In genomic region chr5:139792966-139793337, GRCm38 (mm10) we compare ENCODE assay signal across 10 mouse cellular contexts. TPM values are rescaled to one million over a fixed set of nuclear protein-coding genes. Genes with fewer than 3 reads are reported as not detected.
A peak's percentile ranks its signal among the peaks of the same experiment; 100 is the strongest.
DNase-seq lines count a peak whose midpoint lies in the region; ATAC-seq and TF ChIP-seq lines count a peak whose summit lies in the region.
"Had no signal": no experiment of that assay in that cellular context is flagged by ENCODE, and none has a peak within 500 bp of the region (broad histone marks: within the 10 kb centered on the region; RNA-seq: fewer than 3 reads in every experiment).

No protein-coding gene starts in this region.

- WGBS in intestine, embryonic 14.5 days: 28% methylated on average over 3 of the region's 3 CpGs
- 54% methylated on average over 3 of the region's 3 CpGs for WGBS in neural tube, embryonic 15.5 days

- DNase-seq in gastrocnemius, adult 2 months: peak; percentile 61
- DNase-seq in gastrocnemius, postnatal 10 days: no peak
- no peak for DNase-seq in intestine, embryonic 14.5 days (ENCODE audit: low spot score)
- no peak for DNase-seq in left cerebral cortex, adult 11 months (ENCODE audit: low spot score)
- no peak for DNase-seq in layer of hippocampus, adult 18-20 months (ENCODE audit: low spot score in 2 of 2)
- DNase-seq: right cerebral cortex, postnatal 14 days had no signal

- intact Hi-C loops in gastrocnemius, adult 2 months (cut with DNase I): no loop called here

- no peak for TF ChIP-seq CTCF in gastrocnemius, adult 2 months (IDR thresholded peaks at IDR 0.05)

- H3K4me3 ChIP-seq in gastrocnemius, adult 2 months: peak overlapping the region; percentile 91
- H3K4me3 ChIP-seq in megakaryocyte, embryonic 14.5 days (replicated peaks): peak overlapping the region; percentile 99
- H3K4me3 ChIP-seq in intestine, embryonic 14.5 days (ENCODE audit: low read depth, low read length): peak overlapping the region; percentile 68
- H3K4me3 ChIP-seq in neural tube, embryonic 15.5 days (replicated peaks): no peak overlapping the region

- no peak overlapping the region for H3K9ac ChIP-seq in intestine, embryonic 14.5 days (ENCODE audit: low read length)
- no peak overlapping the region for H3K9ac ChIP-seq in neural tube, embryonic 15.5 days (replicated peaks)

- no peaks in the 10 kb centered on the region for H3K9me3 ChIP-seq in megakaryocyte, embryonic 14.5 days
- H3K9me3 ChIP-seq in intestine, embryonic 14.5 days (ENCODE audit: control insufficient read depth, low read length): no peaks in the 10 kb centered on the region
- H3K9me3 ChIP-seq in neural tube, embryonic 15.5 days (replicated peaks): no peaks in the 10 kb centered on the region

- no peak for ATAC-seq in megakaryocyte, adult 5-6 weeks (ENCODE audit: poor library complexity, severe bottlenecking)
- no peak for ATAC-seq in intestine, embryonic 14.5 days (replicated peaks; ENCODE audit: low FRiP score, low TSS enrichment, low read depth)
- no peak for ATAC-seq in neural tube, embryonic 15.5 days (ENCODE audit: low FRiP score)

- H3K4me1 ChIP-seq in megakaryocyte, embryonic 14.5 days: peaks cover 85% of the 10 kb centered on the region
- H3K4me1 ChIP-seq in intestine, embryonic 14.5 days (replicated peaks; ENCODE audit: control insufficient read depth, insufficient read depth, low read length): peaks cover 54% of the 10 kb centered on the region
- H3K4me1 ChIP-seq in neural tube, embryonic 15.5 days: peaks cover 53% of the 10 kb centered on the region

- H3K27ac ChIP-seq in gastrocnemius, adult 2 months: peak overlapping the region; percentile 100
- peak overlapping the region; percentile 66 for H3K27ac ChIP-seq in intestine, embryonic 14.5 days (ENCODE audit: low read depth)
- no peak overlapping the region; the same call in 1 of the 2 replicates for H3K27ac ChIP-seq in neural tube, embryonic 15.5 days (replicated peaks)

- peaks cover 53% of the 10 kb centered on the region for H3K36me3 ChIP-seq in megakaryocyte, embryonic 14.5 days (replicated peaks; ENCODE audit: low read length)
- H3K36me3 ChIP-seq in intestine, embryonic 14.5 days (ENCODE audit: control insufficient read depth, insufficient read depth, low read length): no peaks in the 10 kb centered on the region
- H3K36me3 ChIP-seq in neural tube, embryonic 15.5 days: no peaks in the 10 kb centered on the region

- no peaks in the 10 kb centered on the region for H3K27me3 ChIP-seq in megakaryocyte, embryonic 14.5 days (replicated peaks)
- no peaks in the 10 kb centered on the region for H3K27me3 ChIP-seq in intestine, embryonic 14.5 days (replicated peaks; ENCODE audit: control insufficient read depth, insufficient read depth, low read length)
- no peaks in the 10 kb centered on the region for H3K27me3 ChIP-seq in neural tube, embryonic 15.5 days (replicated peaks)

- peak overlapping the region; percentile 93 for H3K4me2 ChIP-seq in intestine, embryonic 14.5 days (ENCODE audit: low read length)
- peak overlapping the region; percentile 100 for H3K4me2 ChIP-seq in neural tube, embryonic 15.5 days

RNA-seq across cellular contexts. Expression of gene Mafk, which starts 1.6 kb away (rescaled TPM):
- 10 to 100 TPM; 14.9 to 23.8 TPM for total RNA-seq in gastrocnemius, adult 2 months (2021)
- 1 to 10 TPM; 8.8 to 9.6 TPM for total RNA-seq in gastrocnemius, postnatal 10 days (2021)
- 26.5 and 40.1 TPM in 2 replicates for polyA plus RNA-seq in megakaryocyte, embryonic 14.5 days (2012; ENCODE audit: insufficient read depth, low replicate concordance)
- 9.7 and 10.1 TPM in 2 replicates for total RNA-seq in megakaryocyte, adult 5-6 weeks (2015)
- 18.2 and 20.9 TPM in 2 replicates for total RNA-seq in megakaryocyte, adult 5-6 weeks (2017)
- 9.4 and 11.2 TPM in 2 replicates for polyA plus RNA-seq in intestine, embryonic 14.5 days (2014; fragmentation: Nextera tagmentation; extraction: Ambion mirVana)
- 10.8 and 14.2 TPM in 2 replicates for polyA plus RNA-seq in neural tube, embryonic 15.5 days (2015; fragmentation: Nextera tagmentation; extraction: Ambion mirVana)
- 10 to 100 TPM; 10.3 to 13.0 TPM for total RNA-seq in layer of hippocampus, adult 18-20 months (2021)

RNA-seq across cellular contexts. Expression of gene Ints1, which starts 17.5 kb away (rescaled TPM):
- 10 to 100 TPM; 32.8 to 40.4 TPM for total RNA-seq in gastrocnemius, adult 2 months (2021)
- total RNA-seq in gastrocnemius, postnatal 10 days (2021): 10 to 100 TPM; 36.4 to 36.7 TPM
- polyA plus RNA-seq in megakaryocyte, embryonic 14.5 days (2012; ENCODE audit: insufficient read depth, low replicate concordance): 42.9 and 56.6 TPM in 2 replicates
- 25.5 and 41.7 TPM in 2 replicates for total RNA-seq in megakaryocyte, adult 5-6 weeks (2015)
- 15.9 and 31.2 TPM in 2 replicates for total RNA-seq in megakaryocyte, adult 5-6 weeks (2017)
- polyA plus RNA-seq in intestine, embryonic 14.5 days (2014; fragmentation: Nextera tagmentation; extraction: Ambion mirVana): 36.5 and 42.5 TPM in 2 replicates
- 25.6 and 29.0 TPM in 2 replicates for polyA plus RNA-seq in neural tube, embryonic 15.5 days (2015; fragmentation: Nextera tagmentation; extraction: Ambion mirVana)
- total RNA-seq in layer of hippocampus, adult 18-20 months (2021): 10 to 100 TPM; 79.0 to 89.5 TPM

RNA-seq across cellular contexts. Expression of gene Tmem184a, which starts 26.8 kb away (rescaled TPM):
- under 1 TPM; 0.87 to 0.95 TPM for total RNA-seq in gastrocnemius, adult 2 months (2021)
- total RNA-seq in gastrocnemius, postnatal 10 days (2021): under 1 TPM; 0.32 to 0.52 TPM
- polyA plus RNA-seq in megakaryocyte, embryonic 14.5 days (2012; ENCODE audit: insufficient read depth, low replicate concordance): 4.6 and 27.1 TPM in 2 replicates
- not detected in 2 replicates for total RNA-seq in megakaryocyte, adult 5-6 weeks (2015)
- not detected in 2 replicates for total RNA-seq in megakaryocyte, adult 5-6 weeks (2017)
- 12.5 and 15.1 TPM in 2 replicates for polyA plus RNA-seq in intestine, embryonic 14.5 days (2014; fragmentation: Nextera tagmentation; extraction: Ambion mirVana)
- polyA plus RNA-seq in neural tube, embryonic 15.5 days (2015; fragmentation: Nextera tagmentation; extraction: Ambion mirVana): 0.20 and 1.7 TPM in 2 replicates
- under 1 TPM in 1 of 2 experiments, not detected in 1; 0.30 TPM for total RNA-seq in layer of hippocampus, adult 18-20 months (2021)

RNA-seq across cellular contexts. Expression of gene Gm26938, which starts 33.3 kb away (rescaled TPM):
- total RNA-seq in gastrocnemius, adult 2 months (2021): not detected
- total RNA-seq in gastrocnemius, postnatal 10 days (2021): not detected
- not detected in 2 replicates for polyA plus RNA-seq in megakaryocyte, embryonic 14.5 days (2012; ENCODE audit: insufficient read depth, low replicate concordance)
- total RNA-seq in megakaryocyte, adult 5-6 weeks (2015): not detected in 2 replicates
- 0.18 TPM in 1 of 2 replicates, not detected in the other for total RNA-seq in megakaryocyte, adult 5-6 weeks (2017)
- polyA plus RNA-seq in intestine, embryonic 14.5 days (2014; fragmentation: Nextera tagmentation; extraction: Ambion mirVana): not detected in 2 replicates
- polyA plus RNA-seq in neural tube, embryonic 15.5 days (2015; fragmentation: Nextera tagmentation; extraction: Ambion mirVana): not detected in 2 replicates
- not detected for total RNA-seq in layer of hippocampus, adult 18-20 months (2021)
- total RNA-seq: left cerebral cortex, postnatal 36 days had no signal

RNA-seq across cellular contexts. Expression of gene Psmg3, which starts 33.7 kb away (rescaled TPM):
- total RNA-seq in gastrocnemius, adult 2 months (2021): 10 to 100 TPM in 1 of 2 experiments, 1 to 10 TPM in 1; 7.7 to 10.6 TPM
- 10 to 100 TPM in 1 of 2 experiments, 1 to 10 TPM in 1; 9.6 to 10.2 TPM for total RNA-seq in gastrocnemius, postnatal 10 days (2021)
- 8.5 and 30.7 TPM in 2 replicates for polyA plus RNA-seq in megakaryocyte, embryonic 14.5 days (2012; ENCODE audit: insufficient read depth, low replicate concordance)
- 17.6 and 18.3 TPM in 2 replicates for total RNA-seq in megakaryocyte, adult 5-6 weeks (2015)
- total RNA-seq in megakaryocyte, adult 5-6 weeks (2017): 15.2 and 15.6 TPM in 2 replicates
- polyA plus RNA-seq in intestine, embryonic 14.5 days (2014; fragmentation: Nextera tagmentation; extraction: Ambion mirVana): 82.9 and 96.6 TPM in 2 replicates
- 72.1 and 76.3 TPM in 2 replicates for polyA plus RNA-seq in neural tube, embryonic 15.5 days (2015; fragmentation: Nextera tagmentation; extraction: Ambion mirVana)
- 10 to 100 TPM; 20.7 to 21.8 TPM for total RNA-seq in layer of hippocampus, adult 18-20 months (2021)
